Mouse (Mus musculus) ES-E14 (cell line): Measurements from ENCODE around the gene Pgs1. TPM values are rescaled to one million over a fixed set of nuclear protein-coding genes. Genes with fewer than 3 reads are reported as not detected.

Experiments
- DNase-seq: peaks from one replicate; pipeline ENCODE4 v3.0.0-alpha.2; 2013; ENCODE audit warnings: low read depth, low spot score
- H3K27ac ChIP-seq: 2 replicates; pipeline ENCODE4 v1.5.1; 2012; ENCODE audit warnings: low read depth, mild to moderate bottlenecking, low read length, moderate library complexity, mixed read lengths; ENCODE audit not compliant: poor library complexity, insufficient read depth, severe bottlenecking
- H3K36me3 ChIP-seq: 2 replicates; pipeline ENCODE4 v1.6.1; 2012; ENCODE audit warnings: mild to moderate bottlenecking, low read length, moderate library complexity, mixed read lengths; ENCODE audit not compliant: control insufficient read depth, poor library complexity, insufficient read depth, severe bottlenecking
- H3K4me1 ChIP-seq, 2 experiments: fragments of 150-350 bp in 1 of 2; sonication (generic) in 1 of 2; 2 replicates each; pipeline ENCODE4 v1.6.1; 2012; ENCODE audit warnings: low read length in 2 of 2, mild to moderate bottlenecking in 1 of 2, mixed read lengths in 1 of 2; ENCODE audit not compliant: control insufficient read depth in 2 of 2, insufficient read depth in 2 of 2, poor library complexity in 1 of 2
- H3K4me3 ChIP-seq, 2 experiments: fragments of 150-350 bp in 1 of 2; sonication (generic) in 1 of 2; 2 replicates each; pipeline ENCODE4 v1.5.1; 2012; ENCODE audit warnings: low read length in 2 of 2, low read depth in 1 of 2, mild to moderate bottlenecking in 1 of 2, mixed read lengths in 1 of 2; ENCODE audit not compliant: insufficient read depth in 1 of 2, poor library complexity in 1 of 2, severe bottlenecking in 1 of 2
- H3K9ac ChIP-seq: 2 replicates; pipeline ENCODE4 v1.6.1; 2012; ENCODE audit warnings: low read depth, mild to moderate bottlenecking, low read length, mixed read lengths; ENCODE audit not compliant: poor library complexity, insufficient read depth, severe bottlenecking
- H3K9me3 ChIP-seq: fragments of 150-350 bp; sonication (generic); 2 replicates; pipeline ENCODE4 v1.6.1; 2012; ENCODE audit warnings: low read depth, mild to moderate bottlenecking, low read length; ENCODE audit not compliant: control insufficient read depth, insufficient read depth
- CHD2 ChIP-seq: IDR thresholded peaks from 2 replicates; pipeline ENCODE4 v1.6.1; 2014; ENCODE audit warnings: mild to moderate bottlenecking, low read depth, low read length, inconsistent platforms
- HCFC1 ChIP-seq: IDR thresholded peaks from 2 replicates; pipeline ENCODE4 v1.6.1; 2012; ENCODE audit warnings: low read length, inconsistent platforms, borderline replicate concordance; ENCODE audit not compliant: insufficient read depth
- MAFK ChIP-seq: IDR thresholded peaks from 2 replicates; pipeline ENCODE4 v1.6.1; 2014; ENCODE audit warnings: mild to moderate bottlenecking, low read depth, low read length, inconsistent platforms; ENCODE audit not compliant: insufficient read depth
- ZC3H11A ChIP-seq: IDR thresholded peaks from 2 replicates; pipeline ENCODE4 v1.6.1; 2012; ENCODE audit warnings: low read depth, mild to moderate bottlenecking, inconsistent platforms, low read length, borderline replicate concordance
- ZNF384 ChIP-seq: IDR thresholded peaks from 2 replicates; pipeline ENCODE4 v1.6.1; 2012; ENCODE audit warnings: low read depth, low read length, inconsistent platforms
- in situ Hi-C, 2 experiments: fragments of 600-800 bp; cut with MboI; formaldehyde crosslinking; loops; one replicate each; pipeline ENCODE4 v1.15.1; 2025; ENCODE audit warnings: low sequenced_read_pairs in 2 of 2, inconsistent platforms in 1 of 2; ENCODE audit not compliant: unreplicated experiment in 2 of 2
- total RNA-seq: library from RNA; depleted of rRNA; stranded (reverse); fragments of 300-350 nt; gene quantifications from 2 replicates; pipeline ENCODE4 v1.2.3, GENCODE M21; 2012

Pgs1 gene
- total RNA-seq, 1 experiment = 95.2 TPM

GRCm38 (mm10) chr11:117996066-117996465, 10.0 kb downstream of the Pgs1 start:
- TF ChIP-seq CHD2 = no peak
- TF ChIP-seq ZNF384 = no peak
- no peak for TF ChIP-seq ZC3H11A
- no peak for TF ChIP-seq MAFK
- no peak for TF ChIP-seq HCFC1

GRCm38 (mm10) chr11:117997085-117997484, 11.0 kb downstream of the Pgs1 start:
- Histone ChIP-seq H3K9ac (no peak overlapping the region), H3K4me3 (no peak overlapping the region), H3K4me1 (peaks cover 10 to 36% of the 10 kb centered on the region in 2 experiments), H3K9me3 (no peaks in the 10 kb centered on the region), H3K36me3 (peaks cover 33% of the 10 kb centered on the region), H3K27ac (no peak overlapping the region)
- TF ChIP-seq CHD2 (no peak), MAFK (no peak), ZC3H11A (no peak), HCFC1 (no peak), ZNF384 (no peak)
- in situ Hi-C loops = no loop called here
- no peak for DNase-seq

More at GRCm38 (mm10) chr11:117996066-117996465, 10.0 kb downstream of the Pgs1 start:
- no peak overlapping the region for H3K9ac ChIP-seq
- no peaks in the 10 kb centered on the region for H3K9me3 ChIP-seq
- in situ Hi-C loops = no loop called here
- H3K4me3 ChIP-seq = peak overlapping the region in 1 of 2 experiments; percentile 12; a peak in 1 of 4 replicates
- H3K4me1 ChIP-seq = peaks cover 10 to 43% of the 10 kb centered on the region in 2 experiments
- H3K27ac ChIP-seq = 0 out of 2 replicates have a peak overlapping the region, but pooled peaks have one; percentile 7
- H3K36me3 ChIP-seq = peaks cover 24% of the 10 kb centered on the region
- DNase-seq = no peak

GRCm38 (mm10) chr11:117998356-117998755, 12.3 kb downstream of the Pgs1 start:
- in situ Hi-C loops = no loop called here
- no peak overlapping the region for H3K4me3 ChIP-seq
- no peaks in the 10 kb centered on the region for H3K9me3 ChIP-seq
- H3K4me1 ChIP-seq = peaks cover 5 to 26% of the 10 kb centered on the region in 2 experiments; a peak in 3 of 4 replicates
- no peak for DNase-seq
- H3K9ac ChIP-seq = no peak overlapping the region
- TF ChIP-seq HCFC1 (no peak), ZNF384 (no peak), ZC3H11A (no peak), CHD2 (no peak), MAFK (no peak)
- H3K27ac ChIP-seq = no peak overlapping the region
- H3K36me3 ChIP-seq = peaks cover 43% of the 10 kb centered on the region

- H3K4me1 ChIP-seq = peaks cover 3 to 25% of the 10 kb centered on the region in 2 experiments; a peak in 2 of 4 replicates
- H3K36me3 ChIP-seq = peaks cover 52% of the 10 kb centered on the region
These were observed 13.3 kb downstream of the Pgs1 start for GRCm38 (mm10) chr11:117999260-117999934.

More at GRCm38 (mm10) chr11:117999260-117999934, 13.3 kb downstream of the Pgs1 start:
- H3K9ac ChIP-seq = no peak overlapping the region
- no peak for TF ChIP-seq ZC3H11A
- no peak for TF ChIP-seq MAFK
- TF ChIP-seq CHD2 = no peak
- TF ChIP-seq ZNF384 = no peak
- no peak for TF ChIP-seq HCFC1
- H3K9me3 ChIP-seq = no peaks in the 10 kb centered on the region
- in situ Hi-C loops = no loop called here
- DNase-seq = no peak
- H3K4me3 ChIP-seq = no peak overlapping the region
- no peak overlapping the region for H3K27ac ChIP-seq
